7 mouse cellular contexts compared by ENCODE assay signal in genomic region chr6:31032980-31033608, GRCm38 (mm10).
DNase-seq lines count a peak whose midpoint lies in the region; ATAC-seq lines count a peak whose summit lies in the region.

No protein-coding gene starts in this region.

- H3K36me3 ChIP-seq in heart, embryonic 16.5 days (ENCODE audit: control insufficient read depth, insufficient read depth) = no peaks in the 10 kb centered on the region

- peak; percentile 77 for ATAC-seq in activated CD4-positive, CD25-positive, alpha-beta regulatory T cell, adult 4 months
- peak; percentile 45; the same call in 1 of the 2 replicates for ATAC-seq in heart, embryonic 16.5 days (replicated peaks; ENCODE audit: extremely low read depth, insufficient read depth, low FRiP score)

- peak; percentile 83 for DNase-seq in ES-CJ7 (ENCODE audit: low read depth, low spot score)
- peak; percentile 71 for DNase-seq in embryo, embryonic 11.5 days (ENCODE audit: low read depth, low spot score)
- peak; percentile 44 to 66 for DNase-seq in kidney, postnatal 36 days
- DNase-seq in lung, postnatal 14 days = peak; percentile 58
- peak; percentile 91 for DNase-seq in retina, embryonic 14.5 days (ENCODE audit: low spot score)

- H3K4me2 ChIP-seq in heart, embryonic 16.5 days (ENCODE audit: low read depth, low read length) = peak overlapping the region; percentile 51

- no peak overlapping the region for H3K27ac ChIP-seq in heart, embryonic 16.5 days (ENCODE audit: low read length)

- H3K9me3 ChIP-seq in heart, embryonic 16.5 days (replicated peaks; ENCODE audit: control insufficient read depth, low read length) = no peaks in the 10 kb centered on the region

- no peaks in the 10 kb centered on the region for H3K27me3 ChIP-seq in heart, embryonic 16.5 days (ENCODE audit: control insufficient read depth, insufficient read depth, low read length)

- H3K4me3 ChIP-seq in heart, embryonic 16.5 days (ENCODE audit: low read length) = 0 out of 2 replicates have a peak overlapping the region, but pooled peaks have one; percentile 18

- H3K9ac ChIP-seq in heart, embryonic 16.5 days (ENCODE audit: low read length) = peak overlapping the region; percentile 58

- peaks cover 4% of the 10 kb centered on the region; the same call in 1 of the 2 replicates for H3K4me1 ChIP-seq in heart, embryonic 16.5 days (ENCODE audit: control insufficient read depth, insufficient read depth, low read length)

- 6% methylated on average over 12 of the region's 12 CpGs for WGBS in heart, embryonic 16.5 days
